Mouse (Mus musculus): ENCODE data around the gene Kat14. TPM values are rescaled to one million over a fixed set of nuclear protein-coding genes. Genes with fewer than 3 reads are reported as not detected.

Gene Kat14
- polyA plus RNA-seq, 1 experiment: 19.2 TPM

DNA sequence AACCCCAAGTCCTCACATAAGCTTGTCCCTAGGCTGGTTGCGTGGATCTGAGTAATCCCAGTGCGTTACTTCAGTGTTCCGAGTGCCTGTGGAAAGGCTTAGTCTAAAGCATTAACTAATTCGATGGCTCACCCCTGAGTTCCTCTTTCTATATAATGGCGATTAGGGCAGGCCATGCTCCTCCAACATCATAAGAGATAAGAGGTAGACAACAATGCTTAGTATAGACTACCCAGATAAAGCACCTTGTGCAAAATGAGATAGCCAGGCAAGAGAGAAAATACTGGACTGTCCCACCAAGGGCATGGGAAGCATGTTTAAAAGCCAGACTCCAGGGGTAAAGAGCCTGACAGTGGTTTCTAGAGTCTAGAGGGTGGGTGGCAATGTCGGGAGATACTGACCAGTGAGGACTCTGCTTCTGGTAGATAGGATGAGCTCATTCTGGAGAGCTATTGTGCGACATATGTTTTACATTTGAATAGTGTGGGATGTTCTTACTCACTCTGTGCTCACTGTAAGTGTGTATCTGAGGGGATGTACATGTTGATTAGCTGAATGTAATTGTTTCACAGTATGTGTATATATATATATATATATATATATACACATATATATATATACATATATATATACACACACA is 77.7 kb downstream of the Kat14 start:
- H3K27me3 ChIP-seq (ENCODE audit: control insufficient read depth, insufficient read depth, insufficient read length): peaks cover 12% of the 10 kb centered on the region
- H3K79me2 ChIP-seq (ENCODE audit: control insufficient read depth, insufficient read depth): no peaks in the 10 kb centered on the region
- H3K4me2 ChIP-seq (ENCODE audit: low read depth): no peak overlapping the region
- no peak overlapping the region for H3ac ChIP-seq (ENCODE audit: control insufficient read depth, insufficient read length)
- no peak for TF ChIP-seq MAX (IDR thresholded peaks at IDR 0.05; ENCODE audit: low read depth)
- no peak for TF ChIP-seq MYOD1 (IDR thresholded peaks at IDR 0.05; ENCODE audit: control insufficient read depth in 1 of 3, insufficient read length in 2 of 3, low read depth in 2 of 3)
- no peak for TF ChIP-seq MYOG (IDR thresholded peaks at IDR 0.05; ENCODE audit: control insufficient read depth in 1 of 3, insufficient read depth in 1 of 3, insufficient read length in 2 of 3, low read depth in 2 of 3)
- TF ChIP-seq POLR2AphosphoS2 (IDR thresholded peaks at IDR 0.05; ENCODE audit: insufficient read length, low read depth): no peak
- no peak for TF ChIP-seq CEBPB (IDR thresholded peaks at IDR 0.05; ENCODE audit: insufficient read depth, poor library complexity, severe bottlenecking)
- no peak for TF ChIP-seq USF1 (IDR thresholded peaks at IDR 0.05; ENCODE audit: low read depth)
- TF ChIP-seq POLR2A (IDR thresholded peaks at IDR 0.05; ENCODE audit: insufficient read length, low read depth): no peak
- no peak for TF ChIP-seq REST (IDR thresholded peaks at IDR 0.05; ENCODE audit: insufficient read depth, insufficient read length)
- TF ChIP-seq TCF3 (IDR thresholded peaks at IDR 0.05; ENCODE audit: insufficient read length, low read depth): no peak
- no peak for TF ChIP-seq E2F4 (IDR thresholded peaks at IDR 0.05; ENCODE audit: insufficient read depth)
- no peak for TF ChIP-seq SRF (IDR thresholded peaks at IDR 0.05; ENCODE audit: control insufficient read depth, insufficient read length, low read depth)
- no peak for TF ChIP-seq TCF12 (IDR thresholded peaks at IDR 0.05; ENCODE audit: insufficient read depth, poor library complexity, severe bottlenecking)
- no peaks in the 10 kb centered on the region for H3K36me3 ChIP-seq (ENCODE audit: control insufficient read depth, insufficient read depth)
- no peak overlapping the region for H3K4me3 ChIP-seq

DNA sequence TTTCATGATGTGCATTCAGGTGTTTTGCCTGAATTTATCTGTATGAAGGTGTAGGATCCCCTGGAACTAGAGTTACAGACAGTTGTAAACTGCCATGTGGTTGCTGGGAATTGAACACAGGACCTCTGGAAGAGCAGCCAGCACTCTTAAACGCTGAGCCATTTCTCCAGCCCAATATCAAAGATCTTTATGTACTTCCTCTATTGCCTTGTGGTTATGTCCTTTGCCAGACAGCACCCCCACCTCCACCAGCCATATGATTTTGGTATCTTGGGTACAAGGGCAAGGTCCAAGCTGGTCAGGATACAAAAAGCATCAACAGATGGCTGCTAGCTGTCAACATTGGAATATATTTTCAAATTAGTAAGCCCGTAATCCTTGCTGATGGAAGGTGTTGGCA is 81.6 kb downstream of the Kat14 start:
- H3K79me2 ChIP-seq (ENCODE audit: control insufficient read depth, insufficient read depth): no peaks in the 10 kb centered on the region
- H3K36me3 ChIP-seq (ENCODE audit: control insufficient read depth, insufficient read depth): no peaks in the 10 kb centered on the region
- no peak overlapping the region for H3ac ChIP-seq (ENCODE audit: control insufficient read depth, insufficient read length)
- no peak overlapping the region for H3K4me3 ChIP-seq
- TF ChIP-seq REST (IDR thresholded peaks at IDR 0.05; ENCODE audit: insufficient read depth, insufficient read length) (no peak), SRF (IDR thresholded peaks at IDR 0.05; ENCODE audit: control insufficient read depth, insufficient read length, low read depth) (no peak), POLR2AphosphoS2 (IDR thresholded peaks at IDR 0.05; ENCODE audit: insufficient read length, low read depth) (no peak), TCF12 (IDR thresholded peaks at IDR 0.05; ENCODE audit: insufficient read depth, poor library complexity, severe bottlenecking) (no peak), MYOD1 (IDR thresholded peaks at IDR 0.05; ENCODE audit: control insufficient read depth in 1 of 3, insufficient read length in 2 of 3, low read depth in 2 of 3) (no peak), USF1 (IDR thresholded peaks at IDR 0.05; ENCODE audit: low read depth) (no peak), CEBPB (IDR thresholded peaks at IDR 0.05; ENCODE audit: insufficient read depth, poor library complexity, severe bottlenecking) (no peak), E2F4 (IDR thresholded peaks at IDR 0.05; ENCODE audit: insufficient read depth) (no peak), MAX (IDR thresholded peaks at IDR 0.05; ENCODE audit: low read depth) (no peak), TCF3 (IDR thresholded peaks at IDR 0.05; ENCODE audit: insufficient read length, low read depth) (no peak), MYOG (IDR thresholded peaks at IDR 0.05; ENCODE audit: control insufficient read depth in 1 of 3, insufficient read depth in 1 of 3, insufficient read length in 2 of 3, low read depth in 2 of 3) (no peak), POLR2A (IDR thresholded peaks at IDR 0.05; ENCODE audit: insufficient read length, low read depth) (no peak)
- H3K4me2 ChIP-seq (ENCODE audit: low read depth): no peak overlapping the region
- H3K27me3 ChIP-seq (ENCODE audit: control insufficient read depth, insufficient read depth, insufficient read length): peaks cover 18% of the 10 kb centered on the region

DNA sequence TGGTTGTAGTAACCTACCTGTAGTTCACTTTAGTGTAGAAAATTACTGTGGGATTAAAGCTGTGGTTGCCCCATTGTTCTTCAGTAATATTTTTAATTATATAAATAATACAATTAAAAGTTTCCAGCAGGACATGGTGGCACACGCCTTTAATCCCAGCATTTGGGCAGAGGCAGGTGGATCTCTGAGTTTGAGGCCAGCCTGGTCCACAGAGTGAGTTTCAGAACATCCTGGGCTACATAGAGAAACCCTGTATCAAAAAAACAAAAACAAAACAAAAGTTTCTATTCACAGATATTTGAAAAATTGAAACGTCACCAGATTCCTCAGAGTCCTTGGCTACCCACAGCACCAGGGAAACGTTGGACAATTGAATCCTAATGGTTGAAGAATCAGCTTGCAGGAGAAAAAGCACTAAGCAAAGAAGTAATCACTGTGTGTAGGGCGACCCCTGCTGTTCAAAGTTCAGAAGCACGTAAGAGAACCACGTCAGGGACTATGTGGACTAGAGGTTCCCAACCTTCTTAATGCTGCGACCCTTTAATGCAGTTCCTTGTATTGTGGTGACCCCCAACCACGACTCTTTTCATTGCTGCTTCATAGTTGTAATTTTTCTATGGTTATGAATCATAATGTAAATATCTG is 83.7 kb downstream of the Kat14 start:
- TF ChIP-seq MYOD1 (IDR thresholded peaks at IDR 0.05; ENCODE audit: control insufficient read depth in 1 of 3, insufficient read length in 2 of 3, low read depth in 2 of 3) (no peak), POLR2AphosphoS2 (IDR thresholded peaks at IDR 0.05; ENCODE audit: insufficient read length, low read depth) (no peak), MYOG (IDR thresholded peaks at IDR 0.05; ENCODE audit: control insufficient read depth in 1 of 3, insufficient read depth in 1 of 3, insufficient read length in 2 of 3, low read depth in 2 of 3) (no peak), REST (IDR thresholded peaks at IDR 0.05; ENCODE audit: insufficient read depth, insufficient read length) (no peak)
- H3K27me3 ChIP-seq (ENCODE audit: control insufficient read depth, insufficient read depth, insufficient read length): peaks cover 18% of the 10 kb centered on the region
- H3K4me2 ChIP-seq (ENCODE audit: low read depth): no peak overlapping the region
- H3ac ChIP-seq (ENCODE audit: control insufficient read depth, insufficient read length): no peak overlapping the region
- no peak overlapping the region for H3K4me3 ChIP-seq
- H3K79me2 ChIP-seq (ENCODE audit: control insufficient read depth, insufficient read depth): no peaks in the 10 kb centered on the region
- no peaks in the 10 kb centered on the region for H3K36me3 ChIP-seq (ENCODE audit: control insufficient read depth, insufficient read depth)

Other genes with a start within 250 kb of the Kat14 start
- 3.7 TPM for gene Mgme1, start 98.3 kb upstream of the Kat14 start, polyA plus RNA-seq (2012; fragmentation: generic; extraction: Trizol)
- 65.2 TPM for gene Snx5, start 98.1 kb upstream of the Kat14 start, polyA plus RNA-seq (2012; fragmentation: generic; extraction: Trizol)
- gene Ovol2, start 36.8 kb upstream of the Kat14 start, polyA plus RNA-seq (2012; fragmentation: generic; extraction: Trizol): not detected
- 3.1 TPM for gene Pet117, start within 50 bp of the Kat14 start, polyA plus RNA-seq (2012; fragmentation: generic; extraction: Trizol)
- gene Dzank1, start 158.4 kb downstream of the Kat14 start, polyA plus RNA-seq (2012; fragmentation: generic; extraction: Trizol): 0.12 TPM
- 5.5 TPM for gene Polr3f, start 158.7 kb downstream of the Kat14 start, polyA plus RNA-seq (2012; fragmentation: generic; extraction: Trizol)
- gene Rbbp9, start 181.9 kb downstream of the Kat14 start, polyA plus RNA-seq (2012; fragmentation: generic; extraction: Trizol): 5.3 TPM
- gene Sec23b, start 187.2 kb downstream of the Kat14 start, polyA plus RNA-seq (2012; fragmentation: generic; extraction: Trizol): 41.5 TPM
- gene Smim26, start 225.1 kb downstream of the Kat14 start, polyA plus RNA-seq (2012; fragmentation: generic; extraction: Trizol): 62.3 TPM
- 10.5 TPM for gene Dtd1, start 230.9 kb downstream of the Kat14 start, polyA plus RNA-seq (2012; fragmentation: generic; extraction: Trizol)

Measured in myocyte (in vitro differentiated cells).